Mouse (Mus musculus) forebrain, embryonic 10.5 days (tissue): ENCODE data around the gene Dcxr. TPM values are rescaled to one million over a fixed set of nuclear protein-coding genes. Genes with fewer than 3 reads are reported as not detected.
"Not testable (repeated sequence)": the region's sequence is repeated elsewhere in the genome, so short reads cannot be mapped to it uniquely, and the experiment has no call there.

ENCODE experiments used
- DNase-seq: peaks from one replicate; pipeline ENCODE4 v3.0.0-alpha.2; 2017; ENCODE audit warnings: low spot score; ENCODE audit errors: extremely low spot score
- H3K27ac ChIP-seq: fragments of 300-500 bp; sonication (generic); 2 replicates; pipeline ENCODE4 v1.5.1; 2016; ENCODE audit warnings: mild to moderate bottlenecking
- H3K27me3 ChIP-seq: fragments of 300-500 bp; sonication (generic); 2 replicates; pipeline ENCODE4 v1.6.1; 2016; ENCODE audit warnings: mild to moderate bottlenecking; ENCODE audit not compliant: poor library complexity, severe bottlenecking
- H3K36me3 ChIP-seq: fragments of 300-500 bp; sonication (generic); replicated peaks from 2 replicates; pipeline ENCODE4 v1.6.1; 2016; ENCODE audit warnings: mild to moderate bottlenecking, moderate library complexity
- H3K4me1 ChIP-seq: fragments of 300-500 bp; sonication (generic); 2 replicates; pipeline ENCODE4 v1.6.1; 2016
- H3K4me3 ChIP-seq: fragments of 300-500 bp; sonication (generic); 2 replicates; pipeline ENCODE4 v1.5.1; 2016; ENCODE audit warnings: mild to moderate bottlenecking, moderate library complexity
- H3K9me3 ChIP-seq: fragments of 300-500 bp; sonication (generic); 2 replicates; pipeline ENCODE4 v1.6.1; 2016; ENCODE audit warnings: mild to moderate bottlenecking, moderate library complexity
- WGBS: fragments of 180-500 bp; shearing (Covaris S2); methylation state at CpG from one replicate; pipeline ENCODE4 v1.1.7; 2016; 5-methylcytosine and 5-hydroxymethylcytosine counted together
- polyA plus RNA-seq: library from polyadenylated mRNA; unstranded; fragments of >200 nt; fragmentation: Nextera tagmentation; extraction: Ambion mirVana; gene quantifications from 2 replicates; pipeline ENCODE4 v1.2.1, GENCODE M21; 2016

The Dcxr gene
- polyA plus RNA-seq, 1 experiment from 2014 or later, result 14.8 TPM

DNA sequence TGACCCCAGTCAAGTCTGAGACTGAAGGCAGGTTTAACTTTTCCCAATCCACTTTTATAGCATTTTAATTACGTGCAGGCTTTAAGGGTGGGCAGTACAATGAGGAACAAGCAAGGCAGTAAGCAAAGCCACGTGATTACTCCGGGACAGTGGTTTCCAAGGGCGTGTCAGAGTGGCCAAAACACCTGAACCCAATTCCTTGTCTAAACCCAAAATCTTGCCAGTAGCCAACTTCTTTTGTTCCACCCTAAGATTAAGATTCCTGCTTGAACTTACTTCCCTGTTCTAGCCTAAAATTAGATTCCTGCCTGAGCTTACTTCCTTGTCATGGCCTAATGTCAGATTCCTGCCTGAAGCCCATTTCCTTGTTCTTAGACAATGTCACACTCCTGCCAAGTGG, 20.9 kb upstream of the Dcxr start:
- WGBS, result 84% methylated on average over 4 of the region's 4 CpGs

GRCm38 (mm10) chr11:120744121-120744701, 17.1 kb upstream of the Dcxr start:
- no peaks in the 10 kb centered on the region for H3K4me1 ChIP-seq
- no peak for DNase-seq
- WGBS, result 74% methylated on average over 7 of the region's 7 CpGs
- no peak overlapping the region for H3K4me3 ChIP-seq
- no peaks in the 10 kb centered on the region for H3K27me3 ChIP-seq
- no peaks in the 10 kb centered on the region for H3K36me3 ChIP-seq
- no peaks in the 10 kb centered on the region for H3K9me3 ChIP-seq
- no peak overlapping the region for H3K27ac ChIP-seq

More for the DNA sequence above, 20.9 kb upstream of the Dcxr start:
- no peaks in the 10 kb centered on the region for H3K36me3 ChIP-seq
- no peaks in the 10 kb centered on the region for H3K27me3 ChIP-seq
- H3K9me3 ChIP-seq, result no peaks in the 10 kb centered on the region
- no peak overlapping the region for H3K4me3 ChIP-seq
- no peaks in the 10 kb centered on the region for H3K4me1 ChIP-seq
- DNase-seq, result no peak
- no peak overlapping the region for H3K27ac ChIP-seq

DNA sequence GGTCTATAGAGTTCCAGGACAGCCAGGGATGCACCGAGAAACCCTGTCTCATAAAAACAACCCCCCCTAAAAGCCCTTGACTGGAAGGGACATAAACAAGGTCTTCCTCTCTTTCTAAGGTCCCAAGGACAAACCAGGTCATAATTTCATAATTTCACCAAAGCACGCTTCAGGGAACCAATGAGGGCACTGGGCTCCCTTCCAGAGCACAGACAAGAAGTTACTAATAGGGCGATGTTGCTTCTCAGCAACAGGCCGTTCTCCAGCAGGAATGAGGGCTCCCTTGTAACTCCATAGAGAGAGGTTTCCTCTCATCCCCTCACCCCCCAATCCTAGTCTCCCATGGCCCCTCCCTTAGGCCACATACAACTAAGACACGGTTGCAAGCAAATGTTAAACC, 13.9 kb upstream of the Dcxr start:
- DNase-seq, result no peak
- WGBS, result 89% methylated on average over 5 of the region's 5 CpGs
- H3K27ac ChIP-seq, result no peak overlapping the region
- H3K4me1 ChIP-seq, result no peaks in the 10 kb centered on the region
- no peaks in the 10 kb centered on the region for H3K9me3 ChIP-seq
- H3K4me3 ChIP-seq, result no peak overlapping the region
- no peaks in the 10 kb centered on the region for H3K36me3 ChIP-seq
- H3K27me3 ChIP-seq, result no peaks in the 10 kb centered on the region

DNA sequence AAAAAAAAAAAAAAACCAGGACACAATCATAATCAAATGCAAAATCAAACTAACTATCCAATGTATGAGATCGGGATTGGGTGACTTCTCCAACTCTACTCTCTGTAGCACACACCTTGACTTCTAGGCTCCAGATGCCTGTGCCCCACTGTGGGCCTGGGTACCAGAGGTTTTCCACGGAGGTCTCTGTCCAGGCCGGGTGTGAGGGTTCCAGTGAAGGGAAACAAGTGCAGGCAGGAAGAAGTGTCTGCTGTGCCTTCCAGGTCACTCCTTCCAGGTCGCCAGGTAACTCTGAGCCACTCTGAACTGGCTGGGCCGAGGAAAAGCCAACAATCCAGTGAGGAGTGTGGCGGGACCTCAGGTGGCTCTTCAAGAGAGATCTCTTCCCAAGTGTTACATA, 9.3 kb upstream of the Dcxr start:
- Histone ChIP-seq H3K4me3 (no peak overlapping the region), H3K27ac (no peak overlapping the region), H3K27me3 (peaks cover 5% of the 10 kb centered on the region; the same call in 1 of the 2 replicates), H3K9me3 (no peaks in the 10 kb centered on the region), H3K4me1 (no peaks in the 10 kb centered on the region), H3K36me3 (no peaks in the 10 kb centered on the region)
- no peak for DNase-seq
- WGBS, result 72% methylated on average over 6 of the region's 6 CpGs

- Histone ChIP-seq H3K27me3 (peaks cover 30% of the 10 kb centered on the region), H3K9me3 (no peaks in the 10 kb centered on the region), H3K4me1 (peaks cover 11% of the 10 kb centered on the region), H3K36me3 (no peaks in the 10 kb centered on the region), H3K27ac (no peak overlapping the region), H3K4me3 (no peak overlapping the region)
- no peak for DNase-seq
- WGBS, result 71% methylated on average over 6 of the region's 6 CpGs
Observed at GRCm38 (mm10) chr11:120733521-120733920, 6.4 kb upstream of the Dcxr start.

GRCm38 (mm10) chr11:120731858-120732680, 5.0 kb upstream of the Dcxr start, which contains the start of gene Cbr2:
Gene Cbr2, minus strand, starts transcription at chr11:120732114.
- Histone ChIP-seq H3K36me3 (no peaks in the 10 kb centered on the region), H3K27me3 (peaks cover 37% of the 10 kb centered on the region), H3K4me1 (peaks cover 17% of the 10 kb centered on the region), H3K9me3 (no peaks in the 10 kb centered on the region), H3K27ac (no peak within 1 kb of the TSS), H3K4me3 (no peak within 1 kb of the TSS)
- no peak for DNase-seq
- WGBS, result 79% methylated on average over 12 of the region's 12 CpGs

DNA sequence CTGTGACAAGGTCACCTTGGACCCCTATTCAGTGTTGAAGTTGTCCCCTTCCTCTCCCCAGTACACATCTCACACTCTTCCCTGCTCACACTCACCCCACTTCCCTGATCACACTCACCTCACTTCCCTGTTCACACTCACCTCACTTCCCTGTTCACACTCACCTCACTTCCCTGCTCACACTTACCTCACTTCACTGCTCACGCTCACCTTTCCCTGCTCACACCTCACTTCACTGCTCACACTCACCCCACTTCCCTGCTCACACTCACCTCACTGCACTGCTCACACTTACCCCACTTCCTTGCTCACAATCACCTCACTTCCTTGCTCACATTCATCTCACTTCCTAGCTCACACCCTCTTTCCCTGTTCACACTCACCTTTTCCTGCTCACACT, 4.3 kb upstream of the Dcxr start:
- Histone ChIP-seq H3K4me1 (peaks cover 24% of the 10 kb centered on the region), H3K27me3 (peaks cover 43% of the 10 kb centered on the region), H3K36me3 (no peaks in the 10 kb centered on the region), H3K27ac (no peak overlapping the region), H3K4me3 (no peak overlapping the region), H3K9me3 (no peaks in the 10 kb centered on the region)
- DNase-seq, result no peak
- 91% methylated on average over 1 of the region's 1 CpGs for WGBS

DNA sequence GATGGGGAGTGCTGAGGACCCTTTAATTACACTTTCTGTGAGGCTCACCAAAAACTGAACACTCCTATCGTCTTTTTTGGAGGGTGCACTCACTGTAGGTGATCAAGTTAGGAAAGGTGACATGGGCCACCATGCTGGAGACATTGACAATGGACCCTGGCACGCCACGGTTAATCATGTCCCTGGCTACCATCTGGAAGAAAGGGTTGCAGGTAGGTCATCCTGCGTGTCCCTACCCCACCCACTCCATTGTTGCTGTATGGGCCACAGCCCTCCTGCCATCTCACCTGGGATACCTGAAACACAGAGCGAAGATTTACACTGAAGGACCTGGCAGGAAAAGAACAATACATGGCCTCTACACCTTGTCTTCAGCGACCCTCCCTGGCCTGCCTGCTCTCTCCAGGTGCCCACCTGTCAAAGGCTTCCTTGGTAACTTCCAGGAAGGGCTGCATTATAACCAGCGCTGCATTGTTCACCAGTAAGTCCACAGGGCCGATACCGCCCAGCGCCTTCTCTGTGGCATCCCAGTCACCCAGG, 3.3 kb upstream of the Dcxr start:
- Histone ChIP-seq H3K27me3 (peaks cover 52% of the 10 kb centered on the region), H3K9me3 (no peaks in the 10 kb centered on the region), H3K4me1 (peaks cover 28% of the 10 kb centered on the region), H3K36me3 (no peaks in the 10 kb centered on the region), H3K27ac (no peak overlapping the region), H3K4me3 (no peak overlapping the region)
- WGBS, result 88% methylated on average over 10 of the region's 10 CpGs
- no peak for DNase-seq

GRCm38 (mm10) chr11:120729432-120730050, 2.5 kb upstream of the Dcxr start:
- peaks cover 56% of the 10 kb centered on the region for H3K27me3 ChIP-seq
- peak overlapping the region; percentile 66 for H3K27ac ChIP-seq
- DNase-seq, result peak; percentile 64
- peak overlapping the region; percentile 37 for H3K4me3 ChIP-seq
- not testable (repeated sequence) for H3K36me3 ChIP-seq, H3K9me3 ChIP-seq
- WGBS, result 3% methylated on average over 18 of the region's 21 CpGs
- H3K4me1 ChIP-seq, result peaks cover 28% of the 10 kb centered on the region

DNA sequence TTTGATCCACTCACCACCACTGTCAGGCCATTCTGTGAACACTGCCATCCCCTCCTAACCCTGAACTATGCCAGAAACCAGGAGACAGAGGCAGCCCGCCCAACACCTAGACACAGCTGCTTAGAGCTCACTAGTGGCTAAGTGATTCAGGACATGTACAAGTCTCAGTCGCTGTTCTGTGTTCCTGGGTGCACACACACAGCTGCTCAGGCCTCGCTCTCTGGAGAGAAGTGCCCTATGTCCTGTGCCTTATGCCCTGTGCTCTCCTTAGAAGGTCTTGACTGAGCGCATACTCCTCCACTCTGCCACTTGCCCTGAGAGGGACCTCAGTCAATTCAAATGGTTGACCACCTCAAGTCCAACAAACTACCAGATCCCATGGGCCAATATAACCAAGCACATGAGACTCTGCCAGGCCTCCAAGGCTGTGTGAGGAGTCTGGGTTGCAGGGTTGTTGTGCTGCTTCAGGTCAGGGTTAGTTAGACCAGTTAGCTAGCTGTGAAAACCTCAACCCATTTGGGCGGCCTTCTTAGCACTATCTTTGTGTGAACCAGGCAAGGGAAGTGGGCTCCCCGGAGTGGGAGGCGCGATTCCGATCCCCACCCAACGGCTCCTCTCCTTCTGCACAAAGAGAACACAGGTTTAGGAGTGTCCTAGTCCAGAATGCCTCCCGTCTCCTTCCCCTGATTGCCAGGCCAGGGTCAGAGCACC, 1.6 kb upstream of the Dcxr start:
- Histone ChIP-seq H3K27me3 (peaks cover 62% of the 10 kb centered on the region), H3K4me3 (peak overlapping the region; percentile 37; the same call in 1 of the 2 replicates), H3K9me3 (no peaks in the 10 kb centered on the region), H3K36me3 (0 out of 2 replicates have a peak, but pooled peaks cover under 1% of the 10 kb centered on the region), H3K27ac (peak overlapping the region; percentile 66), H3K4me1 (peaks cover 28% of the 10 kb centered on the region)
- DNase-seq, result no peak
- WGBS, result 68% methylated on average over 11 of the region's 11 CpGs

GRCm38 (mm10) chr11:120727564-120727963, 483 bp upstream of the Dcxr start:
- H3K36me3 ChIP-seq, result 0 out of 2 replicates have a peak, but pooled peaks cover 5% of the 10 kb centered on the region
- no peak overlapping the region for H3K27ac ChIP-seq
- peaks cover 73% of the 10 kb centered on the region for H3K27me3 ChIP-seq
- H3K9me3 ChIP-seq, result no peaks in the 10 kb centered on the region
- peaks cover 29% of the 10 kb centered on the region for H3K4me1 ChIP-seq
- 60% methylated on average over 12 of the region's 12 CpGs for WGBS
- DNase-seq, result no peak
- H3K4me3 ChIP-seq, result peak overlapping the region; percentile 75; the same call in 1 of the 2 replicates
